ENCODE assay signal across 8 mouse cellular contexts in genomic region chr9:50884741-50885599, GRCm38 (mm10). TPM values are rescaled to one million over a fixed set of nuclear protein-coding genes. Genes with fewer than 3 reads are reported as not detected.
A peak's percentile ranks its signal among the peaks of the same experiment; 100 is the strongest.
DNase-seq lines count a peak whose midpoint lies in the region; ATAC-seq and TF ChIP-seq lines count a peak whose summit lies in the region.

No protein-coding gene starts in this region.

- peak; percentile 53; the same call in 1 of the 2 replicates for ATAC-seq in intestine, postnatal 0 days
- ATAC-seq in inflammation-experienced regulatory T-cells, adult 6 months: no peak

- WGBS in intestine, postnatal 0 days: 57% methylated on average over 10 of the region's 10 CpGs

- H3K9ac ChIP-seq in intestine, postnatal 0 days (ENCODE audit: low read depth, low read length): no peak overlapping the region

- H3K9me3 ChIP-seq in intestine, postnatal 0 days (ENCODE audit: control insufficient read depth): no peaks in the 10 kb centered on the region

- 0 out of 2 replicates have a peak, but pooled peaks cover 4% of the 10 kb centered on the region for H3K4me1 ChIP-seq in intestine, postnatal 0 days (replicated peaks; ENCODE audit: control insufficient read depth, insufficient read depth, low read length)

- H3K4me2 ChIP-seq in intestine, postnatal 0 days (replicated peaks; ENCODE audit: low read depth): no peak overlapping the region; the same call in 1 of the 2 replicates

- H3K27me3 ChIP-seq in intestine, postnatal 0 days (replicated peaks; ENCODE audit: control insufficient read depth, insufficient read depth, low read length): no peaks in the 10 kb centered on the region

- intact Hi-C loops in left cerebral cortex, postnatal 14 days (cut with DNase I): no loop called here

- peaks cover 25% of the 10 kb centered on the region for H3K36me3 ChIP-seq in intestine, postnatal 0 days (ENCODE audit: control insufficient read depth, insufficient read depth)

- DNase-seq in adrenal gland, adult (ENCODE audit: inconsistent age in 2 of 2, low spot score in 1 of 2): peak; percentile 51 to 82
- no peak for DNase-seq in adrenal gland, postnatal 4 days (ENCODE audit: low spot score in 2 of 2)
- DNase-seq in T-cell, adult 2 months (ENCODE audit: low spot score): peak; percentile 19
- DNase-seq in gastrocnemius, adult 8-10 months (ENCODE audit: low spot score in 2 of 2): peak; percentile 48 to 62
- peak; percentile 60 to 80 for DNase-seq in left cerebral cortex, postnatal 14 days (ENCODE audit: low spot score in 2 of 2)
- peak; percentile 8 for DNase-seq in retina, embryonic 14.5 days (ENCODE audit: low spot score)

- TF ChIP-seq CTCF in intestine, postnatal 0 days (IDR thresholded peaks at IDR 0.05; ENCODE audit: low read depth): no peak

- H3K4me3 ChIP-seq in intestine, postnatal 0 days (ENCODE audit: low read depth, low read length): no peak overlapping the region

- peak overlapping the region; percentile 77 for H3K27ac ChIP-seq in intestine, postnatal 0 days (ENCODE audit: low read depth, low read length)

RNA-seq across cellular contexts. Expression of gene Ppp2r1b, which starts 39.9 kb away (rescaled TPM):
- total RNA-seq in adrenal gland, postnatal 4 days (2021): 10 to 100 TPM; 35.8 to 35.9 TPM
- total RNA-seq in gastrocnemius, adult 8-10 months (2022): 1 to 10 TPM; 6.5 to 7.4 (median 7.0) TPM
- 20.0 and 21.4 TPM in 2 replicates for polyA plus RNA-seq in intestine, postnatal 0 days (2015; fragmentation: Nextera tagmentation; extraction: Ambion mirVana)
- total RNA-seq in left cerebral cortex, postnatal 14 days (2021): 10 to 100 TPM; 19.7 to 21.6 TPM
- 10 to 100 TPM; 57.5 to 62.8 (median 59.3) TPM for polyA plus RNA-seq in inflammation-experienced regulatory T-cells, adult 6 months (2017; shearing (Covaris generic))

Comparison
In these comparisons a context has a peak if more than half of its experiments do, and no peak if none do; other contexts are left out.
1. DNase-seq: peak in adrenal gland, adult (2 of 2), T-cell, adult 2 months (single experiment), gastrocnemius, adult 8-10 months (2 of 2), left cerebral cortex, postnatal 14 days (2 of 2) and retina, embryonic 14.5 days (single experiment); none in adrenal gland, postnatal 4 days (0 of 2).